ENCODE assay signal across 16 mouse cellular contexts in the genomic region with DNA sequence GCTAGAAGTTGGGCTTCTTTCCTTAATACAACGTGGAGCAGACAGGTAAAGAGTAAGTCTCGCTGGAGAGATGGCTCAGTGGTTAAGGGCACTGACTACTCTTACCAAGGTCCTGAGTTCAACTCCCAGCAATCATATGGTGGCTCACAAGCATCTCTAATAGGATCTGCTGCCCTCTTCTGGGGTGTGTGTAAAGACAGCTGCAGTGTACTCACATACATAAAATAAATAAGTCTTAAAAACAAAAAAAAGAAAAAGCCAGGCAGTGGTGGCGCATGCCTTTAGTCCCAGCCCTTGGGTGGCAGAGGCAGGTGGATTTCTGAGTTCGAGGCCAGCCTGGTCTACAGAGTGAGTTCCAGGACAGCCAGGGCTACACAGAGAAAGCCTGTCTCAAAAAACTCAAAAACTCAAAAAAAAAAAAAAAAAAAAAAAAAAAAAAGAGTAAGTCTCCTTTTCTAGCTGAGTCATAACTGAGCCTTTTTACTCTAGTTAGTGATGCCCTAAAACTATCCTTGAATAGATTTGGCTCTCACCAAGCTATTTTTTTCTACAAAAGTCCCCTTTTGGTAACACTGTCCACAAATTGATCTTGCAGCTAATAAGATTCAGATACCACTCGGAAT.
DNase-seq lines count a peak whose midpoint lies in the region; ATAC-seq and TF ChIP-seq lines count a peak whose summit lies in the region.
"Had no signal": no experiment of that assay in that cellular context is flagged by ENCODE, and none has a peak within 500 bp of the region (broad histone marks: within the 10 kb centered on the region; RNA-seq: fewer than 3 reads in every experiment).

No protein-coding gene starts in this region.

- no peaks in the 10 kb centered on the region for H3K4me1 ChIP-seq in lung, postnatal 0 days (ENCODE audit: insufficient read depth, low read depth, low read length)
- no peaks in the 10 kb centered on the region for H3K4me1 ChIP-seq in stomach, postnatal 0 days (replicated peaks; ENCODE audit: control insufficient read depth, insufficient read depth)
- H3K4me1 ChIP-seq: kidney, embryonic 15.5 days; limb, embryonic 10.5 days; liver, embryonic 13.5 days; neural tube, embryonic 13.5 days had no signal

- no peak overlapping the region for H3K27ac ChIP-seq in lung, postnatal 0 days (ENCODE audit: low read length)
- no peak overlapping the region for H3K27ac ChIP-seq in stomach, postnatal 0 days (replicated peaks)
- H3K27ac ChIP-seq: kidney, embryonic 15.5 days; limb, embryonic 10.5 days; liver, embryonic 13.5 days; neural tube, embryonic 13.5 days had no signal

- no peak overlapping the region for H3K4me3 ChIP-seq in lung, postnatal 0 days (ENCODE audit: low read depth, low read length)
- no peak overlapping the region for H3K4me3 ChIP-seq in stomach, postnatal 0 days (ENCODE audit: low read depth, low read length)
- H3K4me3 ChIP-seq: kidney, embryonic 15.5 days; limb, embryonic 10.5 days; liver, embryonic 13.5 days; neural tube, embryonic 13.5 days had no signal

- no peak for ATAC-seq in lung, postnatal 0 days
- ATAC-seq in CD4-positive, CD25-positive, alpha-beta regulatory T cell, adult 4 months: peak; percentile 56
- ATAC-seq in activated CD4-positive, CD25-positive, alpha-beta regulatory T cell, adult 4 months: peak; percentile 52
- no peak for ATAC-seq in stomach, postnatal 0 days (ENCODE audit: low FRiP score, low TSS enrichment)
- ATAC-seq: forebrain, embryonic 14.5 days had no signal

- no peak overlapping the region for H3K4me2 ChIP-seq in lung, postnatal 0 days (replicated peaks; ENCODE audit: low read depth, low read length)
- no peak overlapping the region for H3K4me2 ChIP-seq in stomach, postnatal 0 days (replicated peaks; ENCODE audit: low read depth)
- H3K4me2 ChIP-seq: kidney, embryonic 15.5 days; liver, embryonic 13.5 days; neural tube, embryonic 13.5 days had no signal

- no peaks in the 10 kb centered on the region for H3K9me3 ChIP-seq in lung, postnatal 0 days (ENCODE audit: low read length)
- H3K9me3 ChIP-seq in stomach, postnatal 0 days (ENCODE audit: control insufficient read depth, low read length): no peaks in the 10 kb centered on the region
- H3K9me3 ChIP-seq: kidney, embryonic 15.5 days; limb, embryonic 10.5 days; liver, embryonic 13.5 days; neural tube, embryonic 13.5 days had no signal

- no peak for DNase-seq in lung, postnatal 0 days (ENCODE audit: low spot score)
- no peak for DNase-seq in lung, postnatal 14 days
- DNase-seq in stomach, postnatal 0 days (ENCODE audit: low spot score): no peak
- DNase-seq in frontal cortex, postnatal 25 days (ENCODE audit: low spot score in 2 of 2): no peak
- no peak for DNase-seq in heart, postnatal 10 days
- DNase-seq: adrenal gland, adult 2 months; cerebellum, postnatal 25 days; heart, adult 11 months; liver, embryonic 13.5 days; lung, postnatal 10 days had no signal

- 78% methylated on average over 5 of the region's 5 CpGs for WGBS in lung, postnatal 0 days
- 80% methylated on average over 5 of the region's 5 CpGs for WGBS in stomach, postnatal 0 days

- peak; percentile 13; the same call in 1 of the 2 replicates for TF ChIP-seq CTCF in lung, postnatal 0 days (IDR thresholded peaks at IDR 0.05)
- TF ChIP-seq CTCF in stomach, postnatal 0 days (IDR thresholded peaks at IDR 0.05; ENCODE audit: low read depth): 0 out of 2 replicates have a peak, but pooled peaks have one; percentile 20

- intact Hi-C loops in heart, postnatal 10 days (cut with DNase I): no loop called here

- no peak overlapping the region for H3K9ac ChIP-seq in lung, postnatal 0 days (replicated peaks; ENCODE audit: low read depth)
- H3K9ac ChIP-seq in stomach, postnatal 0 days (ENCODE audit: low read length): no peak overlapping the region
- H3K9ac ChIP-seq: kidney, embryonic 15.5 days; liver, embryonic 13.5 days; neural tube, embryonic 13.5 days had no signal

- H3K36me3 ChIP-seq in lung, postnatal 0 days (ENCODE audit: insufficient read depth, low read length): no peaks in the 10 kb centered on the region
- H3K36me3 ChIP-seq in stomach, postnatal 0 days (ENCODE audit: control insufficient read depth, insufficient read depth, low read length): no peaks in the 10 kb centered on the region
- H3K36me3 ChIP-seq: kidney, embryonic 15.5 days; limb, embryonic 10.5 days; liver, embryonic 13.5 days; neural tube, embryonic 13.5 days had no signal

- no peaks in the 10 kb centered on the region for H3K27me3 ChIP-seq in lung, postnatal 0 days (replicated peaks; ENCODE audit: insufficient read depth, low read length)
- H3K27me3 ChIP-seq in stomach, postnatal 0 days (ENCODE audit: control insufficient read depth, insufficient read depth, low read length): no peaks in the 10 kb centered on the region
- H3K27me3 ChIP-seq: kidney, embryonic 15.5 days; liver, embryonic 13.5 days; neural tube, embryonic 13.5 days had no signal

- TF ChIP-seq EP300 in lung, postnatal 0 days (IDR thresholded peaks at IDR 0.05): no peak
- TF ChIP-seq EP300 in stomach, postnatal 0 days (optimal IDR thresholded peaks at IDR 0.05): no peak

Comparison
In these comparisons a context has a peak if more than half of its experiments do, and no peak if none do; other contexts are left out.
1. ATAC-seq: peak in CD4-positive, CD25-positive, alpha-beta regulatory T cell, adult 4 months (single experiment) and activated CD4-positive, CD25-positive, alpha-beta regulatory T cell, adult 4 months (single experiment); none in lung, postnatal 0 days (single experiment) and stomach, postnatal 0 days (single experiment).